ENCODE assay signal across 8 mouse cellular contexts in genomic region chr10:80621940-80622660, GRCm38 (mm10). TPM values are rescaled to one million over a fixed set of nuclear protein-coding genes. Genes with fewer than 3 reads are reported as not detected.
DNase-seq lines count a peak whose midpoint lies in the region; ATAC-seq and TF ChIP-seq lines count a peak whose summit lies in the region.

No protein-coding gene starts in this region.

- peak; percentile 98 to 99 for DNase-seq in gastrocnemius, adult 8-10 months (ENCODE audit: low spot score in 2 of 2)
- peak; percentile 99 for DNase-seq in hindlimb bud, embryonic 11.5 days (ENCODE audit: extremely low spot score, low read depth, low spot score)
- peak; percentile 98 to 100 for DNase-seq in left cerebral cortex, adult 8-10 months (ENCODE audit: low spot score in 2 of 2)
- peak; percentile 100 for DNase-seq in right cerebral cortex, postnatal 10 days (ENCODE audit: low spot score in 2 of 2)
- peak; percentile 100 for DNase-seq in urinary bladder, postnatal 25 days (ENCODE audit: low spot score)

- peaks cover 4% of the 10 kb centered on the region for H3K4me1 ChIP-seq in cortical plate, adult 2 months (ENCODE audit: control insufficient read depth, insufficient read depth, low read length)
- peaks cover 78% of the 10 kb centered on the region for H3K4me1 ChIP-seq in megakaryocyte, embryonic 14.5 days

- TF ChIP-seq POLR2A in cortical plate, adult 2 months (IDR thresholded peaks at IDR 0.05; ENCODE audit: extremely low read depth, insufficient read depth, low read length) = peak; percentile 80

- no peak for TF ChIP-seq CTCF in cortical plate, adult 2 months (IDR thresholded peaks at IDR 0.05; ENCODE audit: extremely low read depth, insufficient read depth, low read length)

- H3K4me3 ChIP-seq in cortical plate, adult 2 months (ENCODE audit: insufficient read depth, low read length) = peak overlapping the region; percentile 94
- peak overlapping the region; percentile 100 for H3K4me3 ChIP-seq in megakaryocyte, embryonic 14.5 days (replicated peaks)

- no peaks in the 10 kb centered on the region for H3K9me3 ChIP-seq in megakaryocyte, embryonic 14.5 days

- ATAC-seq in activated CD4-positive, CD25-positive, alpha-beta regulatory T cell, adult 4 months = peak; percentile 73

- H3K36me3 ChIP-seq in megakaryocyte, embryonic 14.5 days (replicated peaks; ENCODE audit: low read length) = peaks cover 30% of the 10 kb centered on the region

- no peaks in the 10 kb centered on the region for H3K27me3 ChIP-seq in megakaryocyte, embryonic 14.5 days (replicated peaks)

- peak overlapping the region; percentile 89 for H3K27ac ChIP-seq in cortical plate, adult 2 months (ENCODE audit: insufficient read depth, low read length)

RNA-seq across cellular contexts. Expression of gene Csnk1g2, which starts 0.5 kb away (rescaled TPM):
- polyA plus RNA-seq in activated CD4-positive, CD25-positive, alpha-beta regulatory T cell, adult 4 months (2017; shearing (Covaris generic)) = 10 to 100 TPM; 13.3 to 16.1 TPM
- 294 and 314 TPM in 2 replicates for polyA plus RNA-seq in cortical plate, adult 2 months (2012; rRNA removed)
- 100 to 1,000 TPM; 124 to 147 (median 144) TPM for total RNA-seq in gastrocnemius, adult 8-10 months (2022)
- total RNA-seq in left cerebral cortex, adult 8-10 months (2022) = 100 to 1,000 TPM; 214 to 250 (median 240) TPM
- 476 and 617 TPM in 2 replicates for polyA plus RNA-seq in megakaryocyte, embryonic 14.5 days (2012; ENCODE audit: insufficient read depth, low replicate concordance)

RNA-seq across cellular contexts. Expression of gene Gm49322, which starts 16.3 kb away (rescaled TPM):
- 10 to 100 TPM in 1 of 2 experiments, 1 to 10 TPM in 1; 9.5 to 11.5 TPM for polyA plus RNA-seq in activated CD4-positive, CD25-positive, alpha-beta regulatory T cell, adult 4 months (2017; shearing (Covaris generic))
- 2.5 and 2.8 TPM in 2 replicates for polyA plus RNA-seq in cortical plate, adult 2 months (2012; rRNA removed)
- total RNA-seq in gastrocnemius, adult 8-10 months (2022) = under 1 TPM in 2 of 4 experiments, not detected in 2; 0.20 to 0.24 TPM
- 1 to 10 TPM; 1.8 to 4.2 (median 3.3) TPM for total RNA-seq in left cerebral cortex, adult 8-10 months (2022)
- polyA plus RNA-seq in megakaryocyte, embryonic 14.5 days (2012; ENCODE audit: insufficient read depth, low replicate concordance) = not detected in 2 replicates

RNA-seq across cellular contexts. Expression of gene Adat3, which starts 19.4 kb away (rescaled TPM):
- polyA plus RNA-seq in activated CD4-positive, CD25-positive, alpha-beta regulatory T cell, adult 4 months (2017; shearing (Covaris generic)) = 1 to 10 TPM; 2.5 to 3.7 TPM
- 4.0 and 4.3 TPM in 2 replicates for polyA plus RNA-seq in cortical plate, adult 2 months (2012; rRNA removed)
- under 1 TPM in 3 of 4 experiments, not detected in 1; 0.29 to 0.43 (median 0.36) TPM for total RNA-seq in gastrocnemius, adult 8-10 months (2022)
- 1 to 10 TPM in 3 of 4 experiments, not detected in 1; 1.3 to 4.1 (median 3.4) TPM for total RNA-seq in left cerebral cortex, adult 8-10 months (2022)
- 5.7 and 13.7 TPM in 2 replicates for polyA plus RNA-seq in megakaryocyte, embryonic 14.5 days (2012; ENCODE audit: insufficient read depth, low replicate concordance)

RNA-seq across cellular contexts. Expression of gene Scamp4, which starts 19.4 kb away (rescaled TPM):
- polyA plus RNA-seq in activated CD4-positive, CD25-positive, alpha-beta regulatory T cell, adult 4 months (2017; shearing (Covaris generic)) = 100 to 1,000 TPM; 104 to 107 TPM
- polyA plus RNA-seq in cortical plate, adult 2 months (2012; rRNA removed) = 63.2 and 63.9 TPM in 2 replicates
- total RNA-seq in gastrocnemius, adult 8-10 months (2022) = 10 to 100 TPM; 17.4 to 21.2 (median 19.2) TPM
- total RNA-seq in left cerebral cortex, adult 8-10 months (2022) = 10 to 100 TPM; 38.8 to 46.5 (median 43.1) TPM
- polyA plus RNA-seq in megakaryocyte, embryonic 14.5 days (2012; ENCODE audit: insufficient read depth, low replicate concordance) = 19.2 and 31.4 TPM in 2 replicates

RNA-seq across cellular contexts. Expression of gene Abhd17a, which starts 32.0 kb away (rescaled TPM):
- polyA plus RNA-seq in activated CD4-positive, CD25-positive, alpha-beta regulatory T cell, adult 4 months (2017; shearing (Covaris generic)) = 10 to 100 TPM in 1 of 2 experiments, 1 to 10 TPM in 1; 9.4 to 11.8 TPM
- 329 and 330 TPM in 2 replicates for polyA plus RNA-seq in cortical plate, adult 2 months (2012; rRNA removed)
- 10 to 100 TPM; 70.5 to 80.7 (median 77.3) TPM for total RNA-seq in gastrocnemius, adult 8-10 months (2022)
- total RNA-seq in left cerebral cortex, adult 8-10 months (2022) = 100 to 1,000 TPM; 157 to 168 (median 166) TPM
- polyA plus RNA-seq in megakaryocyte, embryonic 14.5 days (2012; ENCODE audit: insufficient read depth, low replicate concordance) = 581 and 2,064 TPM in 2 replicates

Comparison
In these comparisons a context has a peak if more than half of its experiments do, and no peak if none do; other contexts are left out.
1. Peak in every context shown above with its lines: DNase-seq, ATAC-seq, H3K4me3 ChIP-seq and H3K27ac ChIP-seq.
2. RNA of gene Csnk1g2, which starts 0.5 kb away (polyA plus RNA-seq): 476 to 617 TPM in megakaryocyte, embryonic 14.5 days and 294 to 314 TPM in cortical plate, adult 2 months; 13.3 to 16.1 TPM in activated CD4-positive, CD25-positive, alpha-beta regulatory T cell, adult 4 months; every median in the first group is over 10 times any median in the second.